Mouse (Mus musculus) CD8-positive naive resting alpha-beta T cell, adult 2 months (primary cell): Measurements from ENCODE around the gene Ncr1.
"Not testable (repeated sequence)": the region's sequence is repeated elsewhere in the genome, so short reads cannot be mapped to it uniquely, and the experiment has no call there.

Source experiments
- DNase-seq, 2 experiments: peaks; one replicate each; pipeline ENCODE4 v3.0.0; 2022; ENCODE audit warnings: low read depth in 2 of 2, low spot score in 2 of 2

Gene Ncr1

DNA sequence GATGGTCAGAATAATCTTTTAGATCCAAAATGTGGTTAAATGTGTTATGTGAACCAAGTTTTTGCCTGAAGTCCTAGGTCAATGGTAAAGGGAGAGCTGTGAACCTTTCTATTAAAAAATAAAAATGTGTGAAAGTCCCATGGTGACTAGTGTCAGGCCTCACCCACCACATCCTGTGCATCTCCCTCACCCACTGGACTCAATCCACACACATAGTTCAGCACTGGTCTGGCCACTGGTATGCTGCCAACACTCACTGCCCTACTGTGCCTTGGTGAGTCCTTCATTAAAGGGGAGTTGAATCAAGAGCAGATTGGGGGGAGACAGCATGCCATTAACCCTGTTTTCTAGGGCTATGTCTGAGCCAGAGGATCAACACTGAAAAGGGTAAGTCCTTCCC lies at the start of gene Ncr1:
Gene Ncr1 (plus strand): TSS at position 216 of the 400 bp plus-strand sequence.
- DNase-seq = no peak

GRCm38 (mm10) chr7:4292638-4293037 lies 44.9 kb upstream of the Ncr1 start:
- no peak for DNase-seq

DNA sequence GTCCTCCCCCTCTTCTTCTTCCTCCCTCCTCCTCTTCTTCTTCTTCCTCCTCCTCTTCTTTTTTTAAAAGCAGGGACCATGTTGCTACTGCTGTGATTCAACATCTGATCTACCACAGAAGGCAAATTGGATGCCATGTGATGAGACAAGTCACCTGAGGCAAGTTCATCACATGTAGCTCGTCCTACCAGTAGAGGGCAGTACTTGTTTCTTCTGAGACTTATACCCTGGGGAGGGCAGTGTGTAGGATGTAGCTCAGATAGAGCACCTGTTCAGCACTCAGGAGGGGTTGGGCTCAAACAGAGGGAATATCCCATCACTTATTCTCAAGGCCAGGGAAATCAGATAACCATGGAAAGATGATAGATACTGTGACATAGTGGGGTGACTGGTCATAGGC lies 40.3 kb upstream of the Ncr1 start:
- peak in 1 of 2 experiments; percentile 3 for DNase-seq

GRCm38 (mm10) chr7:4300166-4300565 lies 37.4 kb upstream of the Ncr1 start:
- no peak for DNase-seq

GRCm38 (mm10) chr7:4303457-4303856 lies 34.1 kb upstream of the Ncr1 start:
- DNase-seq = no peak

GRCm38 (mm10) chr7:4313109-4313508 lies 24.4 kb upstream of the Ncr1 start:
- not testable (repeated sequence) for DNase-seq

- not testable (repeated sequence) for DNase-seq
Measured at GRCm38 (mm10) chr7:4313531-4313930, 24.0 kb upstream of the Ncr1 start.

GRCm38 (mm10) chr7:4323301-4323700 lies 14.2 kb upstream of the Ncr1 start:
- DNase-seq = no peak

GRCm38 (mm10) chr7:4373521-4373920 lies 36.0 kb downstream of the Ncr1 start:
- no peak for DNase-seq
